Mouse (Mus musculus): ENCODE measurements at regions not wholly inside any gene's neighbourhood (a gene's known extent, or its start where the extent isn't known, plus 50 kb on each side); places are given as distances from the start of the nearest gene placed in this dataset.
A peak's percentile ranks its signal among the peaks of the same experiment; 100 is the strongest.

DNA sequence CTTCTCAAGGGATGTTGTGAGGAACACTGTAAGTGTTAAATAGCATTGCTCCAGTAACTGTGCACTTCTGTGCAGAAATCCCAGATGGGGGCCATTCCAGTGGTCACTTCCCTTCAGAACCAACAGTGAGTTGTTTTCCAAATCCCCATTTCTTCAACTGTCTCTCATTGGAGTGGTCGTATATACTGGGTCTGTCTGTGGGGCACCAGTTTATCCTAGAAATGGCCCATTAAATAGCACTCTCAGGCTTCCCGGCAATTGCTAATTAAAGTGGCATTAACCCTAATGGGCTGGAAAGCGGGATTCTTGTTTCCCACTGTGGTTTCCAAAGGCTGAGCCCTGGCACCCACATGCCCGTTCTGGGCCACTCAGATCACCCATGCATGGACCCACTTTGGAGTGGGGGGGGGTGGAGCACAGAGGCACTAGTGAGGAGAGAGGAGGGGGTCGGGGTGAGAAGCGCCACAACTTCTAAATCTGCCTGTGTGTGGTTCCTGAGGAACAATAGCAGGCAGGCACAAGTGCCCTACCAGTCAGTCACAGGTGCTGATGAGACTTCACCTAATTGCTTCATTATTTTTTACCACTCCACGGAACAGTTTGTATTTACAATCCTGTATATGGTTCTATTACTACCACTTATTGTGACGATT lies 78.1 kb downstream of the Fam204a start:
- H3K27ac ChIP-seq (replicated peaks), result no peak overlapping the region
- peaks cover 25% of the 10 kb centered on the region for H3K4me1 ChIP-seq
- no peaks in the 10 kb centered on the region for H3K36me3 ChIP-seq
- WGBS, result 23% methylated on average over 8 of the region's 8 CpGs
- no peak overlapping the region for H3K4me3 ChIP-seq
- H3K9me3 ChIP-seq (replicated peaks), result no peaks in the 10 kb centered on the region
- peaks cover 96% of the 10 kb centered on the region for H3K27me3 ChIP-seq (ENCODE audit: low read depth, poor library complexity, severe bottlenecking)
- no peak for DNase-seq (ENCODE audit: low spot score)

DNA sequence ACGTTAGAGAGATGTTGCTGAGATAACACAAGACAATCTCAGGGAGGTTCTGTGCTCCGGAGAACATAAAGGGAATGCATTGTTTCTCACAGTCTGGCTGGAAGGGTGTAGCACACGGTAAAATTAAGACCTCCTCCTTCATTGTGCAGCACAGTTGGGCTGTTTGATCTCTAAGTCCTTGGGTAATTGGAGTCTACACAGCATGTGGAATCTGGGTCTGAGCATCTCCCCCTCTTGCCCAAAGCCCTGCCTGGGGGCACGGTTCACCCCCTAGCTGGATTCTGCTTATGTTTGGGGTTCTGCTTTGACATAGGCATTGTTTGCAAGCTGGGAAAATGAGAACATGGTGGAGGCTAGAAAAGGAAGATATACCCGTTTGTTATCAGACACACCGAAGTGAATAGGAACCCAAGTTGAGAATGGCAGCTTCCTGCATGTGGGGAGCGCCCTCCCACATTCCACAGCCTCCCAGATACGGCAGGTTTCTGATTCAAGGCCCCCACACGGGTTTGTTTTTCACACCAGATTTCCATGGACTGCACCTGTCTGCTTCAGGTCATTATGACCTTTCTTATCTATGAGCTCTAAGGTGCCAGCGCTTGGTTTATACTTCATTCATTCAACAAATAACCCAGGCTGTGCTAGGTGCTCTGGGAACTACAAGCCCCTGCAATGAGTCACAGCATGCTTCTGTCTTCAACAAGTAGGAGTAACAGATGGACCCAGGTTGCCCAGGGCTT lies 79.9 kb downstream of the Fam204a start:
- no peaks in the 10 kb centered on the region for H3K36me3 ChIP-seq
- peaks cover 96% of the 10 kb centered on the region for H3K27me3 ChIP-seq (ENCODE audit: low read depth, poor library complexity, severe bottlenecking)
- H3K4me3 ChIP-seq, result no peak overlapping the region
- DNase-seq (ENCODE audit: low spot score), result peak; percentile 24
- no peaks in the 10 kb centered on the region for H3K9me3 ChIP-seq (replicated peaks)
- WGBS, result 39% methylated on average over 10 of the region's 10 CpGs
- no peak overlapping the region for H3K27ac ChIP-seq (replicated peaks)
- peaks cover 25% of the 10 kb centered on the region for H3K4me1 ChIP-seq

DNA sequence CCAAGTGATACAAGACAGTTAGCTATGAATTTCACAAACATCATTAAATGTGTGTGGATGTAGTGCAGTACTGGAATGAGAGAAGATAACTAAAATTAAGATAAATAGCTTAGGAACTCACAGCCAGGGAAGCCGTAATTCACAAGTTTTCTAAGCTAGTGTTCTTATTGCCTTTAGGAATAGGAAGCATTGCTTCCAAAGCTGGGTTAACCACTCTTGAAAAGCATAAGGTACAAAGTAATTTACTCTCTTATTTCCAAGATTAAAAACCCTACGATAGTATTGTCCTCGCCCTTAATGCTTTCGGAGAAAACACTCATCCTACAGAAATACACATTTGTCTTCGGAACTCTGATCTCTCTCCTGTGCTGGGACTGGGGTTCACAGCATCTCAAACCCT lies 81.3 kb downstream of the Fam204a start:
- Histone ChIP-seq H3K4me1 (peaks cover 25% of the 10 kb centered on the region), H3K4me3 (no peak overlapping the region), H3K27me3 (ENCODE audit: low read depth, poor library complexity, severe bottlenecking) (peaks cover 95% of the 10 kb centered on the region), H3K36me3 (no peaks in the 10 kb centered on the region), H3K27ac (replicated peaks) (no peak overlapping the region), H3K9me3 (replicated peaks) (no peaks in the 10 kb centered on the region)
- no peak for DNase-seq (ENCODE audit: low spot score)
- WGBS, result 83% methylated on average over 5 of the region's 5 CpGs

DNA sequence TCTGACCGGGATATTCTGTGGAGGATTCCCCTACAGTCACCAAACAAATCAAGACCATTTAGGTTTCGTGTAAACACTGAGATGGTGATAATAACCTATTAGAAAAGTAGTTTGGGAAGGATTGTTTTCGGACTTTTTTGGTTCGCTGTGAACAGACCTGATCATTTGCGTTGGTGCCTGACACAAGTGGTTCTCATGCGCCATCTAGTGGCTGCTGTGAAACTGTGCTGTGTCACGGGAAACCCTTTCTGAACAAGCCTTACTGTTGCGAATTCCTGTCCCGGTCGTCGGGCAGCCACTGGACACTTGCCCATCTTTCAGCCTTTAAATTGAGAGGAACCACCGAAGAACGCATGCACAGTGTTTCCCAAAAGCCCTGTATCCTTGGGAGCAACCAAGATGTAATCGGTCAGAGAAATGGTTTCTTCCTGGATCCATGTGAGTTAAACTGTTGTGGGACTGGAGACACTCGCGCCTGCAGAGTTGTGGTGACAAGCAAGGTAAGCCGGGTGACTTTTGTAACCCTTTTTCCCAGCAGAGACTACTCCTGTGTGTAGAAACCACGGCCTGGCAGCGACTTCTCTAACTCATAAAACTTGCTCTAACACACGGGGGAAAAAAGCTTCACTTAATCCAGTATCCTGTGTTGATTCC lies 82.0 kb downstream of the Fam204a start:
- WGBS, result 9% methylated on average over 20 of the region's 20 CpGs
- peak; percentile 87 for DNase-seq (ENCODE audit: low spot score)
- H3K27me3 ChIP-seq (ENCODE audit: low read depth, poor library complexity, severe bottlenecking), result peaks cover 87% of the 10 kb centered on the region

DNA sequence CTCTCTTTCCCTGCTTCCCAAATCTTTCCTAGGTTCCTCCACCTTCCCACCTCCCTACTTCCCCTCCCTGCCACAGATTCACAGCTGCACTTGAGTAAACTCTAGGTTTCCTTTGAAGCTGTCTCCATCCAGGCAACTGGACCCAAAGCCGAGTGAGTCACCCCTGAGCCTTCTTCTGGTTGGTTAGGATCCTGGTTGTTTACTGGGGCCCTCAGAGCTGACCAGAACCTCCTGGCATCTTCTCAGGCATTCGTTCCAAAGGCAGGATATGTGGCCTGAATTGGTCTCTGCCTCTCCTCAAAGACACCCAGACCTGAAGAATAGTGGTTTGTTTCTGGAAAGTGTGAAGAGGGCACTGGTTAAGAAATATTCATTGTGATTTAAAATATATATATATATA lies 87.6 kb downstream of the Fam204a start:
- Histone ChIP-seq H3K4me3 (no peak overlapping the region), H3K27me3 (ENCODE audit: low read depth, poor library complexity, severe bottlenecking) (peaks cover 35% of the 10 kb centered on the region), H3K4me1 (no peaks in the 10 kb centered on the region), H3K36me3 (no peaks in the 10 kb centered on the region), H3K27ac (replicated peaks) (no peak overlapping the region), H3K9me3 (replicated peaks) (no peaks in the 10 kb centered on the region)
- WGBS, result 68% methylated on average over 2 of the region's 2 CpGs
- DNase-seq (ENCODE audit: low spot score), result no peak

More for the DNA sequence above, 82.0 kb downstream of the Fam204a start:
- H3K4me3 ChIP-seq, result peak overlapping the region; percentile 44
- no peaks in the 10 kb centered on the region for H3K9me3 ChIP-seq (replicated peaks)
- no peak overlapping the region for H3K27ac ChIP-seq (replicated peaks)
- H3K36me3 ChIP-seq, result no peaks in the 10 kb centered on the region
- peaks cover 22% of the 10 kb centered on the region for H3K4me1 ChIP-seq

DNA sequence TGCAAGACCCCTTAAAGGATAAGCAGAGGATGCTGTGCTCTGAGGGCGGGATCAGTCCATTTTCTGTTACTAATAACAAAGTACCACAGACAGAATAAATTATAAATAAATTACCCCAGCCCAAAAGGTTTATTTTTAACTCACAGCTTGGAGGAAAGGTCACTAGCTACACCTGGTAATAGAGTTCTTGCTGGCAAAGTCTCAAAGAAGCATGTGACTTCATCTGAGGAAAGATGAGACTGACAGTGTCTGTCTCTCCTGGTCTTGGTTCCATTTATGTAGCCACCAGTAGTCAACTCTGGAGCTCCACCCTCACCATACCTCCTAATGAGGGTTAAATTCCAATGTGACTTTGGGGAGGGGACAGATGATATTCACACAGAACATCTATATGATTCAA lies 90.0 kb downstream of the Fam204a start:
- no peak for DNase-seq (ENCODE audit: low spot score)
- no peak overlapping the region for H3K27ac ChIP-seq (replicated peaks)
- H3K9me3 ChIP-seq (replicated peaks), result no peaks in the 10 kb centered on the region
- H3K27me3 ChIP-seq (ENCODE audit: low read depth, poor library complexity, severe bottlenecking), result peaks cover 11% of the 10 kb centered on the region; the same call in 1 of the 2 replicates
- H3K36me3 ChIP-seq, result no peaks in the 10 kb centered on the region
- no peak overlapping the region for H3K4me3 ChIP-seq
- 88% methylated on average over 1 of the region's 1 CpGs for WGBS
- no peaks in the 10 kb centered on the region for H3K4me1 ChIP-seq

DNA sequence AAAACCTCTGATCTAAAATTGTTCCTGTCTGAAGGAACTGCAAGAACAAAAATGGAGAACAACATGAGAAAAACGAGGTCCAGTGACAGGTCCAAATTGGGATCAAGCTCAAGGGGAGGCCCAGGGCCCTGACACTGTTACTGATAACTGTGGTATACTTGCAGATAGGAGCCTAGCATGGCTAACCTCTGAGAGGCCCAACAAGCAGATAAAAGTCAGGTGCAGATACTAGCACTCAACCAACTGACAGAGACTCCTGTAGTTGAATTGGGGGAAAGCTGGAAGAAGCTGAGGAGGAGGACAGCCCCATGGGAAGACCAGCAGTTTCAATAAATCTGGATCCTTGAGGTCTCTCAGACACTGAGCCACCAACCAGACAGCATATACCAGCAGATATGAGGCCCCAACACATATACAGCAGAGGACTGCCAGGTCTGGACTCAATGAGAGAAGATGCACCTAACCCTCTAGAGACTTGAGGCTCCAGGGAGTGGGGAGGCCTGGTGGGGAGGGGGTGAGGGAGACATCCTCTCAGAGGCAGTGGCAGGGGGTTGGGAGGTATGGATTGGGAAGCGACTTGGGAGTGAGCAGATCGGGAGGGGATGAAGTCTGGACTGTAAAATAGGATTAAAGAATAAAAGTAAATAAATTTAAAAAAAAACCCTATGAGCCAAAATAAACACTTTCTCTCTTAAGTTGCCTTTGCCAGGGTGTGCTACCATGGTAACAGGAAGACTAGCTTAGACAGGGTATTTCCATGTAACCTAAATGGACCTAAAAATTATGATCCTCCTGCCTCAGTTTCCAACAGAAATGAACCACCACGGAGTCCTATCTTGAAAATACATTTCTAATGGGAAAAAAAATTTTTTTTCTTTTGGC lies 91.8 kb downstream of the Fam204a start:
- 73% methylated on average over 4 of the region's 4 CpGs for WGBS
- no peak for DNase-seq (ENCODE audit: low spot score)

DNA sequence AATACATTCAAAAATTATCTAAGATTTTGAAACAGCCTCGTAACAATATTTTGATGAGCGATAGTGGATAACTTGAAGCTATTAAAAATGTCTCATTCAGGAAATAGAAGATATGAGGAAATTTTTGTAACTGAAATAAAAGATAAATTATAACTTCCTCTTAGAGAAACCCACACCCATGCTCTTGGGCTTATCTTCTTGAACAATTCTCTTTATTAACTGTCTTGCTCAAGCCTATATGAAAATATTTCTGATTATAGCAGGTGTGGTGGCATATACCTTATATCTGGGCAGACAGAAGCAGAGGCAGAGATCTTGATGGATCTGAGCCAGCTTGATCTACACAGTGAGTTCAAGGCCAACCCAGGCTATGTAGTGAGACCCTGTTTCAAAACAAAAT lies 96.9 kb downstream of the Fam204a start:
- DNase-seq (ENCODE audit: low spot score), result no peak
- H3K27me3 ChIP-seq (ENCODE audit: low read depth, poor library complexity, severe bottlenecking), result no peaks in the 10 kb centered on the region
- H3K27ac ChIP-seq (replicated peaks), result no peak overlapping the region
- no peaks in the 10 kb centered on the region for H3K36me3 ChIP-seq
- H3K4me3 ChIP-seq, result no peak overlapping the region
- 94% methylated on average over 2 of the region's 2 CpGs for WGBS
- no peaks in the 10 kb centered on the region for H3K9me3 ChIP-seq (replicated peaks)
- no peaks in the 10 kb centered on the region for H3K4me1 ChIP-seq

More for the DNA sequence above, 91.8 kb downstream of the Fam204a start:
- Histone ChIP-seq H3K27ac (replicated peaks) (no peak overlapping the region), H3K4me3 (no peak overlapping the region), H3K27me3 (ENCODE audit: low read depth, poor library complexity, severe bottlenecking) (no peaks in the 10 kb centered on the region), H3K4me1 (no peaks in the 10 kb centered on the region), H3K36me3 (no peaks in the 10 kb centered on the region), H3K9me3 (replicated peaks) (no peaks in the 10 kb centered on the region)

DNA sequence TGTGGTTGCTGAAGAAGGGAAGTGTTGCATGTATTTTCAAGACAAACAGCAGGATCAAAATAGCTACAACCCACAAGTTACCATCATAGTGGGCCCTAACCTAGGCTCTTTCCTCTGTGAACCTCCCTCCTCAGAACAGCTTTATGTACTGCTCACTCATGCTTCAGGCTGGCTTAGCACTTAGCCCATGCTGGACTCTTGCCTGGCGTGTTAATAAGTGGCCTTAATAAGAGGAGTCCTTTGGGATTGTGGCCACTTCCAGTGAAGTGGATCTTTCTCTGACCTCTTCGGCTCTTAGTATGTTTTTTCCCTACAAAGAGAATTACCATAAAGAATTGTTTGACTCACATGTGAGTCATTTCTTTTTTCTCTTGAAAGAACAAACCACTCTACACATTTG lies 101.9 kb downstream of the Fam204a start:
- Histone ChIP-seq H3K27ac (replicated peaks) (no peak overlapping the region), H3K9me3 (replicated peaks) (no peaks in the 10 kb centered on the region), H3K4me3 (no peak overlapping the region), H3K27me3 (ENCODE audit: low read depth, poor library complexity, severe bottlenecking) (no peaks in the 10 kb centered on the region), H3K36me3 (no peaks in the 10 kb centered on the region), H3K4me1 (no peaks in the 10 kb centered on the region)
- 85% methylated on average over 2 of the region's 2 CpGs for WGBS
- no peak for DNase-seq (ENCODE audit: low spot score)

DNA sequence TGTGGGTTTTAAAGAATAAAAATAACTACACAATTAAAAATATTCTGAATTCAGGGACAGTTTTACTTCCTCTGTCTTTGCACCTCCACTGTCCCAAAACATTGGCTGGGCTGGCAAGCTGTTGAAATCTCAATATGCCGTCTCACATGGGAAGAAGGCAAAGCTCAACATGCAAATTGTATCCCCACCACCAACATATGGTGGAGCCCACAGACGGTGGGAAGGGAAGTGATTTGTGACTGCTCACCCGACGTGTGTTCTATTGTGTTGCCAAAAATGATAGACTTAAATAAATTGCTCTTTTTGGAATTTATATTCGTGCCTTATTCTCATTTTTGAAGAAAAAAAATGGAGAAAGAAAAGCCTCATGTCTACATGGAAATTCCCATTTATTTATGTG lies 105.6 kb downstream of the Fam204a start:
- WGBS, result 86% methylated on average over 5 of the region's 5 CpGs
- no peak overlapping the region for H3K27ac ChIP-seq (replicated peaks)
- no peaks in the 10 kb centered on the region for H3K36me3 ChIP-seq
- H3K4me3 ChIP-seq, result no peak overlapping the region
- DNase-seq (ENCODE audit: low spot score), result no peak
- no peaks in the 10 kb centered on the region for H3K4me1 ChIP-seq
- H3K27me3 ChIP-seq (ENCODE audit: low read depth, poor library complexity, severe bottlenecking), result no peaks in the 10 kb centered on the region
- no peaks in the 10 kb centered on the region for H3K9me3 ChIP-seq (replicated peaks)

DNA sequence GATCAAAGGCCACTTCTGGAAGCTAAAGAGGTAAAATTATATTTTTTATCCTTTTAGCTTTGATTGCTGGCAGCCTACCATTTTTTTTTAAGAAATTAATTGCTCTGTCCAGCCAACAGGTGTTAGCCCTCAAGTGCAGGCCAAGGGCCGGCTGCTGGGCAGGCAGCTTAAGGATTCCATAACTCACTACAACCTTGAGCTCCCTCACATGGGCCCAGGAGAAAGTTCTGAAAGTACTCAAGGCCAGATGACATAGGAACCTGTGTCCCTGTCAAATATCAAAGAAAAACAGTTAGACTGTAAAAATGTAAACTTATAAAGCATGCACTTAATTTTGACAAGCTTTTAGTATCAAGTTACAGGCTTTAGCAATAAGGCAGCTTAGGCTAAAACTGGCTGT lies 107.5 kb downstream of the Fam204a start:
- H3K27me3 ChIP-seq (ENCODE audit: low read depth, poor library complexity, severe bottlenecking), result no peaks in the 10 kb centered on the region
- no peak overlapping the region for H3K4me3 ChIP-seq
- 47% methylated on average over 1 of the region's 1 CpGs for WGBS
- DNase-seq (ENCODE audit: low spot score), result no peak
- H3K4me1 ChIP-seq, result no peaks in the 10 kb centered on the region
- no peak overlapping the region for H3K27ac ChIP-seq (replicated peaks)
- no peaks in the 10 kb centered on the region for H3K9me3 ChIP-seq (replicated peaks)
- no peaks in the 10 kb centered on the region for H3K36me3 ChIP-seq

DNA sequence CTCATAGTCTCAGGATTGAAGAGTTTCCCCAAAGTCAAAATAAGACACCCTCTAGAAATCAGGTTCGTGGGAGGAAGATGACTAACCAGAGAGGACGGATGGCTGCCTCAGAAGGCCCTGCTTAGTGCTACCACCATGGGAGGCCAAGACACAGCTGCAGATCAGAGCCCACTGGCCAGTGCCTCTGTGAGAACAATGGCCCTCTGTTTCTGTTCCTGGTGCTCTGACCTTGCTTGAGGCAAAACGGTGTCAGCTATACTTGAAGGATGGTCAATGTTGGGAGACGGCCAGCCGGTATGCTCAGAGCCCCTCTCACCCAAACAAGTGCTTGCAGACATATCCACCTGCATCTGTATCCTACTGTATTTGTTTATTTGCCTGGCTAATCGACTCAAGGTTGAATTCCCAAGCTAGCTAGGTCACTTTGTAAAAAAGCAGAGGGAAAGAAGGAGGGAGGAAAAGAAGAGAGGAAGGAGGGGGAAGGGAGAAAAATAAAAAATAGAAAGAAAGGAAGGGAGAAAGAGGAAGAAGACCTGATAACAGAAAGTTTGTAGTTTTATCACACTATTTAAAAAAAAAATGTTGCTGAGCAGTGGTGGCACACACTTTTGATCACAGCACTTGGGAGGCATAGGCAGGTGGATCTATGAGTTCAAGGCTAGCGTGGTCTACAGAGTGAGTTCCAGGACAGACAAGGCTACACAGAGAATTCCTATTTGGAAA lies 112.7 kb downstream of the Fam204a start:
- Histone ChIP-seq H3K27ac (replicated peaks) (no peak overlapping the region), H3K9me3 (replicated peaks) (no peaks in the 10 kb centered on the region), H3K4me1 (no peaks in the 10 kb centered on the region; the same call in 1 of the 2 replicates), H3K27me3 (ENCODE audit: low read depth, poor library complexity, severe bottlenecking) (no peaks in the 10 kb centered on the region), H3K36me3 (no peaks in the 10 kb centered on the region), H3K4me3 (no peak overlapping the region)
- WGBS, result 51% methylated on average over 7 of the region's 7 CpGs
- DNase-seq (ENCODE audit: low spot score), result peak; percentile 12

Measured in midbrain, embryonic 10.5 days (tissue).